Mouse (Mus musculus): ENCODE measurements around the gene Hist1h2bf. TPM values are rescaled to one million over a fixed set of nuclear protein-coding genes. Genes with fewer than 3 reads are reported as not detected.
A peak's percentile ranks its signal among the peaks of the same experiment; 100 is the strongest.
"Not testable (repeated sequence)": the region's sequence is repeated elsewhere in the genome, so short reads cannot be mapped to it uniquely, and the experiment has no call there.

Hist1h2bf gene
- polyA plus RNA-seq, 1 experiment from 2014 or later, result 5.8 TPM

DNA sequence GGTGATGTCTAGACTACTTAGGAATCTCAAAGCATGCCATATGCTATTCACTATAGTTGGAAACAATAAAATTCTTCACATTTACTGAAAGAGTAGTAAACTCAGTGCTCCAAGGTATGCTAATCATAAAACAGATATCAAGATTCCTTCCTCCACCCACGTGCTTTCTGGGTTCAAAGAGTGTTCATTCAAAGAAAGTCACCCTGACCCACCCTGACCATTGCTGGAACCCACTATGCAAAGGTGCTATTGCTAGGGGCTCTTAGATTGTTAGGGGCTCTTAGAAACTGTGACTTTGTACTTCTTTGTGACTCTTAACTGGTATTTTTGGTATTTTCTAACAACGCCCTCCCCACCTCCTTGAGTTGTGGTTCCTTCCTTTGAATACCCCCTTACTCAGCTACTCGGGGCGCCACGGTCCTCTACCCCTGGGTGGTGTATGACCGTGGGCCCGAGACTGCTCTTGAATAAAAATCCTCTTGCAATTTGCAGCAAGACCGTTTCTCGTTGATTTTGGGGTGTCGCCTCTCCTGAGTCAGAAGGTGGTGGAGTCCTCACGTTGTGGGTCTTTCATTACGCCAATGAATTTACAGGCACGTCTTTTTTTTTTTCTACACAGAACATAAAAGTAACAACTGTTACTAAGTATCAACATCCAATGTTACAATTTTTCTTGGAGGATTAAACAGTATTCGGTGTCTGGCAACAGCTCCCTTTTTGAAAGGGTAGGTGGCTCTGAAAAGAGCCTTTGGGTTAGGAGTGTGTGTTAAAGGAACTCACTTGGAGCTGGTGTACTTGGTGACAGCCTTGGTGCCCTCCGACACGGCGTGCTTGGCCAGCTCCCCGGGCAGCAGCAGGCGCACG lies 730 bp downstream of the Hist1h2bf start:
- not testable (repeated sequence) for H3K9me3 ChIP-seq; H3K36me3 ChIP-seq (replicated peaks); H3K27me3 ChIP-seq (ENCODE audit: poor library complexity, severe bottlenecking)
- WGBS, result 12% methylated on average over 20 of the region's 20 CpGs
- DNase-seq (ENCODE audit: extremely low spot score, low spot score), result peak; percentile 21
- Histone ChIP-seq H3K4me1 (peaks cover 42% of the 10 kb centered on the region), H3K4me3 (peak overlapping the region; percentile 55), H3K27ac (peak overlapping the region; percentile 93)

DNA sequence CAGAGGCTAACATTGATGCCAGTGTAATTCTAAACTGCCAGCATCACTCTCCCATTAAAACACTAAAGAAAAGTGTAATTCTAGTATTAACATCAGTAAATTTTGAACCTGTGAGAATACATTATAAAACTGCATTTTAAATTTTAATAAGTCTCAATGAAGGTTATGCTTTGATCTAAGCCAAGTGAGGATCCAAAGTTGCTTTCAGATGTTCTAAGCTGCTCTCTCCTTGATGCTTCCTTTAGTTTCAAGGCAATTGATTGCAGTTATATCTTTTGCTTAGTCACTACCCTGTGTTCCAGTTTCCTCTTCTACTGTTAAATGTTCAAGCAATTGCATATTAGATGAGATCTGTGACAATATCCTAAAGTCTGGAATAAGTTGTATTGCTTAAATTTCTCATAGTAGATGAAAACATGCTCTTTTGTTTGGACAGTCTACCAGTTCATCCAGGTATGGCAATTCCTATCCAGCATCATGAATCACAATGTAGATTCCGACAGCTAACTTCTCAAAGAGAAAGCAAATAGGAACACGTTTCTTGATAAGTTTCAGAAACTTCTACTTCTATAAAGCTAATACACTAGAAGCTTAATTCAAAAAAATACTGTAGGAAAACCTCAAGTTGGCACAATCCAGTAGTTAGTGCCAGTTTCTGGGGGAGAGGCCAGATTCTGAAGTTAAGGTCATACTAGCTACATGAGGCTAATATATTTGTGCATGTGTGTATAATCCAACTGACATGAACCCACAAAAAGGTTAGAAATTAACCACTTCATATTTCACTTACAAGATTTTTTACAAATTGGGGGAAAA lies 1.6 kb downstream of the Hist1h2bf start:
- H3K4me3 ChIP-seq, result peak overlapping the region; percentile 55
- no peaks in the 10 kb centered on the region for H3K27me3 ChIP-seq (ENCODE audit: poor library complexity, severe bottlenecking)
- DNase-seq (ENCODE audit: extremely low spot score, low spot score), result no peak
- peak overlapping the region; percentile 93 for H3K27ac ChIP-seq
- H3K4me1 ChIP-seq, result peaks cover 40% of the 10 kb centered on the region
- H3K36me3 ChIP-seq (replicated peaks), result no peaks in the 10 kb centered on the region
- WGBS, result 43% methylated on average over 2 of the region's 2 CpGs
- no peaks in the 10 kb centered on the region for H3K9me3 ChIP-seq

DNA sequence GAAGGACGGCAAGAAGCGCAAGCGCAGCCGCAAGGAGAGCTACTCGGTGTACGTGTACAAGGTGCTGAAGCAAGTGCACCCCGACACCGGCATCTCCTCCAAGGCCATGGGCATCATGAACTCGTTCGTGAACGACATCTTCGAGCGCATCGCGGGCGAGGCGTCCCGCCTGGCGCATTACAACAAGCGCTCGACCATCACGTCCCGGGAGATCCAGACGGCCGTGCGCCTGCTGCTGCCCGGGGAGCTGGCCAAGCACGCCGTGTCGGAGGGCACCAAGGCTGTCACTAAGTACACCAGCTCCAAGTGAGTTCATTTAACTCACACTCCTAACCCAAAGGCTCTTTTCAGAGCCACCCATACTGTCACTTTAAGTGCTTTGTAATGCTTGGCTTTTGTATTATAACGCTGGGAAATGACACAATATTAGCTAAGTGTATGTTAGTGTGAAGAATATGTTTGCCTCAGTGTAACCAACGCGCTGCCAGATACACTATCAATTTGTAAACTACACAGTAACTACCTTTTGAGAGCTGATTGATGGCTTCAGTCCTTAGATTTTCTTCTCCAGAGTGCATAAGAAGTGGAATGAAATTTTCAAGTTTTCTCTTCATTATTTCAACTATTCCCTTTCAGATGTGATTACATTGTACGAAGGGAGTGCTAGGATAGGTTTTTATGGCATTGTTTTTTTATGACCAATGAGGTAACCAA lies 2.3 kb downstream of the Hist1h2bf start:
- H3K27me3 ChIP-seq (ENCODE audit: poor library complexity, severe bottlenecking); H3K9me3 ChIP-seq; H3K36me3 ChIP-seq (replicated peaks): not testable (repeated sequence)
- Histone ChIP-seq H3K4me3 (peak overlapping the region; percentile 55), H3K27ac (peak overlapping the region; percentile 98), H3K4me1 (peaks cover 33% of the 10 kb centered on the region)
- under 1% methylated on average over 13 of the region's 34 CpGs for WGBS
- DNase-seq (ENCODE audit: extremely low spot score, low spot score), result peak; percentile 20

DNA sequence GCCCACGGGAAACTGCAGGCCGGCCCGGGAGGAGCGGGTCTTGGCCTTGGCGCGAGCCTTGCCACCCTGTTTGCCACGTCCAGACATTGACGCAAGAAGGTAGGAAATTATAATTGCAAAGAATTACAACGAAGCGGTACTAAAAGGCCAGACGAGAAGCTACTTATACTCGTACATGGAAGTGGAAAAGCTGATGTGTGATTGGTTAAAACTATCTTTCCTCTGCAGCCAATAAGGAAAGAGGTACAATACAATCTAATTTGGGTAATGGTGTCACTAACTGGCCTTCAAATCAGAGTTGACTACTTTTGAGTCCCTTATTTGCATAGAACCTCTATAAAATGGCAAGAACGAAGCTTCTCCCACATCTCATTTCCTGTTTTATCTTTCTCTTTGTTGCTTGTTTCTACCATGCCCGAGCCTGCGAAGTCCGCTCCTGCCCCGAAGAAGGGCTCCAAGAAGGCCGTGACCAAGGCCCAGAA lies 2.9 kb downstream of the Hist1h2bf start, which contains the start of the genes Hist1h2ae and Hist1h2bg:
Gene Hist1h2ae (minus strand): TSS at position 199 of the 482 bp plus-strand sequence.
Gene Hist1h2bg (plus strand): TSS at position 375 of the 482 bp plus-strand sequence.
- peak within 1 kb of the TSS; percentile 55 for H3K4me3 ChIP-seq
- H3K36me3 ChIP-seq (replicated peaks), result no peaks in the 10 kb centered on the region
- peak within 1 kb of the TSS; percentile 98 for H3K27ac ChIP-seq
- H3K9me3 ChIP-seq, result no peaks in the 10 kb centered on the region
- under 1% methylated on average over 18 of the region's 18 CpGs for WGBS
- no peaks in the 10 kb centered on the region for H3K27me3 ChIP-seq (ENCODE audit: poor library complexity, severe bottlenecking)
- peaks cover 27% of the 10 kb centered on the region for H3K4me1 ChIP-seq
- DNase-seq (ENCODE audit: extremely low spot score, low spot score), result peak; percentile 72

DNA sequence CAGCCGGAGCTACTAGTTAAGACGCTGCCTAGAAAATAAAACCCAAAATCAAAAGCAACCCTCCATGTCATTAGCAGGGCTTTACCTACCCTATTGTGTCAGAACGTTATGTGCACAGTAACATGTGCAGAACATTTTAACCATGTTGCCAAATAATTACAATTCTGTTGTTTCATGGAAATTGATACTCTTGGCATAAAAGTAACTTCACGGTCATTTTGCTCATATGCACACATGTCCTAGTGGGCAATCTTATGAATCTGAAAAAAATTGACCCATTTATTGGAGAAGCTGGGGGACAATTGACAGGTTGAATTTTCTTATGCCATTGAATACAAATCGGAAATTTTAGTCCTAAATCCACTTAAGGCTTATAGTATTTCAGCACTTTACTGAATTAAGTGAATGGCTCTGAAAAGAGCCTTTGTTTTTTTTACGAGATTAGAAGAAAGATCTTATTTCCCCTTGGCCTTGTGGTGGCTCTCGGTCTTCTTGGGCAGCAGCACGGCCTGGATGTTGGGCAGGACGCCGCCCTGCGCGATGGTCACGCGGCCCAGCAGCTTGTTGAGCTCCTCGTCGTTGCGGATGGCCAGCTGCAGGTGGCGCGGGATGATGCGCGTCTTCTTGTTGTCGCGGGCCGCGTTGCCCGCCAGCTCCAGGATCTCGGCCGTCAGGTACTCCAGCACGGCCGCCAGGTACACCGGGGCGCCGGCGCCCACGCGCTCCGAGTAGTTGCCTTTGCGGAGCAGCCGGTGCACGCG lies 3.6 kb downstream of the Hist1h2bf start:
- Histone ChIP-seq H3K4me1 (peaks cover 26% of the 10 kb centered on the region), H3K27ac (peak overlapping the region; percentile 98), H3K4me3 (peak overlapping the region; percentile 55)
- H3K9me3 ChIP-seq; DNase-seq (ENCODE audit: extremely low spot score, low spot score); H3K27me3 ChIP-seq (ENCODE audit: poor library complexity, severe bottlenecking); H3K36me3 ChIP-seq (replicated peaks): not testable (repeated sequence)
- 2% methylated on average over 22 of the region's 41 CpGs for WGBS

DNA sequence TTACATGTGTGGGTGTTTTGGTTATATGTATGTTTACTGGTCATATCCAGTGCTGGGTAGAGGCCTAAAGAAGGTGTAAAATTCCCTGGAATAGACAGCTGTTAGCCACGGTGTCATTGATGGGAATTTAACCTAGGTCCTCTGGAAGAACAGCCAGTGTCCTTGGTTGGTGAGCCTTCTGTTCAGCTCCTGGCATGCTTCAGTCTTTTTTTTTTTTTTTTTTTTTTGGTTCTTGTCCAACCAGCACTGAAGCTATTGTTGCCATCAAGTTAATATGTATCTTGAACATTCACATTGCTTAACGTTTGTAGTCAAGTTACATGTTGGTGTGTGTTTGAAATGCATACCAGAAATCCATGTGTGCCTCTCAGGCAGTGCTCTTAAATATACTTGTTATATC lies 9.5 kb downstream of the Hist1h2bf start:
- Histone ChIP-seq H3K4me3 (no peak overlapping the region), H3K27me3 (ENCODE audit: poor library complexity, severe bottlenecking) (no peaks in the 10 kb centered on the region), H3K4me1 (peaks cover 10% of the 10 kb centered on the region), H3K27ac (peak overlapping the region; percentile 98), H3K9me3 (no peaks in the 10 kb centered on the region), H3K36me3 (replicated peaks) (no peaks in the 10 kb centered on the region)
- no peak for DNase-seq (ENCODE audit: extremely low spot score, low spot score)
- 92% methylated on average over 2 of the region's 2 CpGs for WGBS

DNA sequence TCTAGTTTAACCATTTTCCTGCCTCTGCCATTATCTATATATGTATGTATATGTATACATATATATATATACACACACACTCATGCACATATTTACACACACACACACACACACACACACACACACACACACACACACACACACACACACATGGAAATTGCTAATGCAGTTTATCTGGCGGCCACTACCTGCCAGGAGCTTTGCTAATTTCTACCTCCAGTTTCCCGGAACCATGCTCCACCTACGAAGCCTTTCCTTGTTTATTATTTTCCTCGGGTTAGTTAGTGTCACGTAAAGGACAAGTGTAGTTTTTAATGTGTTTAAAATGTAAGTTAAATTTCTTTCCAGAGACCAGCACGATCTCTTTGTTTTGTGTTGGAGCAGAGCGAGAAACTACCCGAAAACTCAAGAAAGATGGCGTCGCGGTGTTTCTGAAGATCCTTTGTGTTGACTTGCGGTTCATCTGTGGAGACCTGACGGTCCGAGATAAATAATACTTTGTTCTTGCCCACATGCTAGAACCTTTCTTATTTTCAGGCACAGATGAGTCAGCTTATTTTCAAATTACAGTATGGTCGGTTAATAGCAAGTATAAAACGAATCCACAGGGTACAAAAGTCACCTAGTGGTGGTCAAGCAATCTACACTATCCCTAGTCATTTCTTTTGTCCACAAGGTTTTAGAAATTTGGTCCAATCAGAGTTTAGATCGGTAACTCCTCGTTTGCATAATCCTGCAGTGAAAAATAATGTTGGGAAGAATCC lies 11.1 kb downstream of the Hist1h2bf start:
- Histone ChIP-seq H3K9me3 (no peaks in the 10 kb centered on the region), H3K4me1 (peaks cover 9% of the 10 kb centered on the region; the same call in 1 of the 2 replicates), H3K36me3 (replicated peaks) (no peaks in the 10 kb centered on the region), H3K4me3 (peak overlapping the region; percentile 54), H3K27ac (peak overlapping the region; percentile 98), H3K27me3 (ENCODE audit: poor library complexity, severe bottlenecking) (no peaks in the 10 kb centered on the region)
- DNase-seq (ENCODE audit: extremely low spot score, low spot score), result peak; percentile 50
- WGBS, result 3% methylated on average over 18 of the region's 18 CpGs

DNA sequence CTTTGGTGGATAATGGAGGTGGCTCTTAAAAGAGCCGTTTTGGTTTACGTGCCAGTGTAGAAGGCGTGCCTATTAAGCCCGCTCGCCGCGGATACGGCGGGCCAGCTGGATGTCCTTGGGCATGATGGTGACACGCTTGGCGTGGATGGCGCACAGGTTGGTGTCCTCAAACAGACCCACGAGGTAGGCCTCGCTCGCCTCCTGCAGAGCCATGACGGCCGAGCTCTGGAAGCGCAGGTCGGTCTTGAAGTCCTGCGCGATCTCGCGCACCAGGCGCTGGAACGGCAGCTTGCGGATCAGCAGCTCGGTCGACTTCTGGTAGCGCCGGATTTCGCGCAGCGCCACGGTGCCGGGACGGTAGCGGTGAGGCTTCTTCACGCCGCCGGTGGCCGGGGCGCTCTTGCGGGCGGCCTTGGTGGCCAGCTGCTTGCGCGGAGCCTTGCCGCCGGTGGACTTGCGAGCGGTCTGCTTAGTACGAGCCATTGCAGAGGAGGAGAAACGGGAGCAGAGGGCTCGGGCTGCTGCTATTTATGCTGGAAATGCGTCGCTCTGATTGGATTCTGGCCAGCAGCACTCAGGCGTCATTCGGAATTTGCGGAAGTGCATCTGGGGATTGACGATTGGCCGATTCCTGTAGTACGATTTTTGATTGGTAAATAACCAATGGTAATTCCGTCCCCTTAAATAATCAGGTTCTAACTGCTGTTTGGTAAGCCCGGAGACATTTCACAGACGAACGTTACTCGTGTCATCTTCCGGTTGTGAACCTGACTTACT lies 11.9 kb downstream of the Hist1h2bf start, which contains the start of gene Hist1h3e:
Gene Hist1h3e (minus strand): TSS at position 487 of the 777 bp plus-strand sequence.
- peak; percentile 94 for DNase-seq (ENCODE audit: extremely low spot score, low spot score)
- not testable (repeated sequence) for H3K9me3 ChIP-seq; H3K36me3 ChIP-seq (replicated peaks); H3K27me3 ChIP-seq (ENCODE audit: poor library complexity, severe bottlenecking)
- Histone ChIP-seq H3K4me3 (peak within 1 kb of the TSS; percentile 54), H3K27ac (peak within 1 kb of the TSS; percentile 98), H3K4me1 (peaks cover 11% of the 10 kb centered on the region)
- WGBS, result under 1% methylated on average over 60 of the region's 67 CpGs

DNA sequence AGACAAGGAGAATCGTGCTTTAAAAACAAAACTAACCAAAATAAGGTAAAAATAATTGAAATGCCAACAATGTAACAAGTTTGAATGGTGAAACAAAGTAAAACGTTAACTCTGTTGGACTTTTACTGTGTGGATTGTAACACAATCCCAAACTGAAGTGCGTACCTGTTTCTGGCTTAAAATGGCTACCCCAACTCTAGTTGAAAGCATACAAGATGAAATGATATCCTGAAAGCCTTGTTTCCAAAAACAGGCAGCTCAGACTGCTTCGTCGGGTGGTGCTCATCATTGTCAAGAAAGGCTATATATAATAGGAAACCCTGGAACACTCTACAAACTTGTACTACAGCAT lies 12.5 kb downstream of the Hist1h2bf start:
- not testable (repeated sequence) for H3K36me3 ChIP-seq (replicated peaks); H3K9me3 ChIP-seq; DNase-seq (ENCODE audit: extremely low spot score, low spot score); H3K27me3 ChIP-seq (ENCODE audit: poor library complexity, severe bottlenecking)
- WGBS, result 0% methylated on average over 2 of the region's 5 CpGs
- peak overlapping the region; percentile 54 for H3K4me3 ChIP-seq
- H3K27ac ChIP-seq, result peak overlapping the region; percentile 98
- peaks cover 16% of the 10 kb centered on the region for H3K4me1 ChIP-seq

DNA sequence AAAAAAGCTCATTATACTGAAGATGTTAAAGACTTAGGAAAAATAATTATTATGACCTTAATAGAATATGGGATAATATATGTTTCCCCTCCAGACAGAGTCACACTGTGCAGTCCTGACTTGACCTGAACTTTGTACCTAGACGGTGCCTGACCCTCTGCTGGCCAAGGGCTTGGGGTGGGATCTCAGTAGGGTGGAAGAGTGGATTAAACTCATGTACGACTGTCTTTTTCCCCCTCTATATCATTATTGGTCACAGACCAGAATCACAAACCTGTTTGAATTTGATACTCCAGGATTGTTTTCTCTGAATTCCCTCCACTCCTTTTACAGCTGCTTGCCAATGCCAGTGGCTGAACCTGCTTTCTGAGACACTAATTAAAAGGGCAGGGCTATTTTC lies 13.3 kb downstream of the Hist1h2bf start:
- 15% methylated on average over 2 of the region's 2 CpGs for WGBS
- Histone ChIP-seq H3K27ac (peak overlapping the region; percentile 82), H3K4me1 (peaks cover 18% of the 10 kb centered on the region), H3K4me3 (peak overlapping the region; percentile 30; the same call in 1 of the 2 replicates)
- DNase-seq (ENCODE audit: extremely low spot score, low spot score), result peak; percentile 33
- not testable (repeated sequence) for H3K27me3 ChIP-seq (ENCODE audit: poor library complexity, severe bottlenecking); H3K9me3 ChIP-seq; H3K36me3 ChIP-seq (replicated peaks)

DNA sequence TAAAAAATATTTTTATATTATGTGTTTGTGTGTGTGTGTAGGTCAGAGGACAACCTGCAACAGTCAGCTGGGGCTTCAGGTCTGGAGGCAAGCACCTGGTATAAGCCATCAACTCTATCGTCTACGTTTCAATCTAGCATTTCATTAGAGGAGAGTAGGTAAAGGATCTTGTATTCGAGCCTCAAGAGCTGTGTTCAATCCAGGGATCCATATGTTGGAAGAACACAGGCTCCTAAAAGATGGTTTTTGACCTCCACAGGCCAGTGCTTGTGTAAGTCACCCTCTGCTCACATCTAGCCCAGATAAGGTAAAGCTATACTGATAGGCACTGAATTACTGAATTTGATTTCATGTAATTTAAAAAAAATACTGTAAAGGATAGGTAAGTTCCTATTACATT lies 17.1 kb downstream of the Hist1h2bf start:
- H3K4me3 ChIP-seq, result peak overlapping the region; percentile 70
- peaks cover 32% of the 10 kb centered on the region for H3K4me1 ChIP-seq
- no peak for DNase-seq (ENCODE audit: extremely low spot score, low spot score)
- H3K27me3 ChIP-seq (ENCODE audit: poor library complexity, severe bottlenecking), result no peaks in the 10 kb centered on the region
- H3K27ac ChIP-seq, result peak overlapping the region; percentile 98
- H3K9me3 ChIP-seq, result no peaks in the 10 kb centered on the region
- 77% methylated on average over 3 of the region's 3 CpGs for WGBS
- no peaks in the 10 kb centered on the region for H3K36me3 ChIP-seq (replicated peaks)

Measured in forebrain, embryonic 10.5 days (tissue).